Mouse (Mus musculus): Measurements from ENCODE around the gene Cyp2j13.
A peak's percentile ranks its signal among the peaks of the same experiment; 100 is the strongest.
"Not testable (repeated sequence)": the region's sequence is repeated elsewhere in the genome, so short reads cannot be mapped to it uniquely, and the experiment has no call there.

Cyp2j13 gene

GRCm38 (mm10) chr4:96077261-96078125 is at the start of gene Cyp2j13:
Gene Cyp2j13, minus strand, starts transcription at chr4:96077546.
- peak; percentile 24 for DNase-seq

GRCm38 (mm10) chr4:96096841-96097240 is 19.5 kb upstream of the Cyp2j13 start:
- no peak for DNase-seq

GRCm38 (mm10) chr4:96091869-96092268 is 14.5 kb upstream of the Cyp2j13 start:
- DNase-seq, result no peak

- DNase-seq, result not testable (repeated sequence)
Measured at GRCm38 (mm10) chr4:96089356-96090048, 12.2 kb upstream of the Cyp2j13 start.

GRCm38 (mm10) chr4:96078308-96078707 is 962 bp upstream of the Cyp2j13 start:
- no peak for DNase-seq

- DNase-seq, result no peak
Measured at GRCm38 (mm10) chr4:96062045-96062444, 15.3 kb downstream of the Cyp2j13 start.

GRCm38 (mm10) chr4:96060106-96060505 is 17.2 kb downstream of the Cyp2j13 start:
- DNase-seq, result no peak

GRCm38 (mm10) chr4:96028412-96028811 is 48.9 kb downstream of the Cyp2j13 start:
- peak; percentile 52 for DNase-seq

- no peak for DNase-seq
Measured at GRCm38 (mm10) chr4:96022803-96023202, 54.5 kb downstream of the Cyp2j13 start.

- DNase-seq, result no peak
Measured at GRCm38 (mm10) chr4:96016875-96017274, 60.5 kb downstream of the Cyp2j13 start.

- DNase-seq, result not testable (repeated sequence)
Measured at GRCm38 (mm10) chr4:95982221-95982620, 95.1 kb downstream of the Cyp2j13 start.

Data from right cerebral cortex, adult 18-20 months (tissue).